Mouse (Mus musculus) spleen, postnatal 36 days (tissue): ENCODE measurements around the gene Lcn10.
"Not testable (repeated sequence)": the region's sequence is repeated elsewhere in the genome, so short reads cannot be mapped to it uniquely, and the experiment has no call there.

Experiments used
- DNase-seq, 2 experiments: peaks; one replicate each; pipeline ENCODE4 v3.0.0; 2022; ENCODE audit warnings: low spot score in 2 of 2, mixed read lengths in 1 of 2

The Lcn10 gene

GRCm38 (mm10) chr2:25706643-25707481 is 24.3 kb downstream of the Lcn10 start, which contains the start of gene Bmyc:
TSS of gene Bmyc (plus strand) at chr2:25706739.
- peak; percentile 66 to 70 for DNase-seq

- peak; percentile 25 to 48 for DNase-seq
These were observed 25.6 kb downstream of the Lcn10 start for GRCm38 (mm10) chr2:25708121-25708520.

GRCm38 (mm10) chr2:25709056-25709455 is 26.5 kb downstream of the Lcn10 start:
- not testable (repeated sequence) for DNase-seq

- DNase-seq, result not testable (repeated sequence)
These were observed 27.3 kb downstream of the Lcn10 start for GRCm38 (mm10) chr2:25709791-25710190.

GRCm38 (mm10) chr2:25711641-25712040 is 29.1 kb downstream of the Lcn10 start:
- not testable (repeated sequence) for DNase-seq

GRCm38 (mm10) chr2:25717222-25717621 is 34.7 kb downstream of the Lcn10 start:
- DNase-seq, result no peak

- no peak for DNase-seq
These were observed 50.8 kb downstream of the Lcn10 start for GRCm38 (mm10) chr2:25733199-25733930.
